Mouse (Mus musculus) urinary bladder, postnatal 25 days (tissue): ENCODE data around the gene Cdk4.

Experiments used
- DNase-seq: peaks from one replicate; pipeline ENCODE4 v3.0.0; 2022; ENCODE audit warnings: low spot score

Cdk4 gene

DNA sequence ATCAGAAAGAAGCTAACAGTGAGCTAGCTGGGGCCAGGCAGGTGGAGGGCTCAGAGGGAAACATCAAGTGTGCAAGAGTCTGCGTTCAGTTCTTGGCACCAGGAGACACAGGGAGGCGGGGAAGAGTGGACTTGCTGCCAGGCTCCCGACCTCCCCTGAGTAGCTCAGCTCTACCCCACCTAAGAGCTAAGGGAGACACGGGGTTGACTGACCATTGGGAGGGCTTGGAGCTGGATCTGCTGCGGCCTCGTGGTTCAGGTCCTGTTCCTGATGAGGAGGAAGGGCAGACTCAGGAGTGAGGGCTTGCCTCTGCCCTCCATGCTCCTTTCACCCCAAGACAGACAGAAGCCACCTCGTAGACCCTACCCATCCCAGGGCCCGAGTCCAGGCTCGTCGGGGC is 35.9 kb downstream of the Cdk4 start:
- no peak for DNase-seq

DNA sequence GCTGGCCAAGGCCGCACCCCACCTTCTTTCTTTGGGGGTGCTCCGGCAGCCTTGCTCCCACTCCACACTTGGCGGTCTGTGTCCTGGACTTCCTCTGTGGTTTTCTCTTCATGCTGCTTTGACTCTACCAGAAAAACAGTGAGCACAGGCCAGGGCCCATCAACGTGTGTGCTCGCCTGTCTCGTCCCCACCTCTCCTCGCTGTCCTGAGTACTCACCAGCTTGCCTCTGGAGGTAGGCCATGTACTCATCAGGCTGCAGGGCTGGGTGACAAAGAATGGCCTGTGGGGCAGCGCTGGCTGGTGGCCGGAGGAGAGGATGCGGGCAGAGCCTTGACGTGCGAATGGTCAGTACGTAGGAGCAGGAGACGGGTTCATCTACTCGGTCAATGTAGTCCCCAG is 36.5 kb downstream of the Cdk4 start:
- no peak for DNase-seq

DNA sequence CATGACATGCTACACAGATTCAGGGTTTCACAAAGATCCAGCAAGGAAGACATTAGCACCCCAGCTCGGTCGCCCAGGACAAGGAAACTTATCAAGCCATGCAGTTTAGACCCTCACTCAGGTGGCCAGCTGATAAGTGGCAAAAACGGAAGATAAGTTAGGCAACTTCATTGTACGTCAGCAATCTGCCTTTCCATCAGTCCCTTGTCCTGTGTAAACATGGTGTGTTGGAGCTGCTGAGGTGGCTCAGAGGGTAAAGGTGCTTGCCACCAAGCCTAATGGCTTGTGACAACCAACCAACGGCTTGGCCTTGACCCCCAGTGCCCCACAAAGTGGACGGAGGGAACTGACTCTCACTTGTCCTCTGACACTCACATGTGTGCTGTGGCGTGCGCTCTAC is 37.1 kb downstream of the Cdk4 start:
- no peak for DNase-seq

DNA sequence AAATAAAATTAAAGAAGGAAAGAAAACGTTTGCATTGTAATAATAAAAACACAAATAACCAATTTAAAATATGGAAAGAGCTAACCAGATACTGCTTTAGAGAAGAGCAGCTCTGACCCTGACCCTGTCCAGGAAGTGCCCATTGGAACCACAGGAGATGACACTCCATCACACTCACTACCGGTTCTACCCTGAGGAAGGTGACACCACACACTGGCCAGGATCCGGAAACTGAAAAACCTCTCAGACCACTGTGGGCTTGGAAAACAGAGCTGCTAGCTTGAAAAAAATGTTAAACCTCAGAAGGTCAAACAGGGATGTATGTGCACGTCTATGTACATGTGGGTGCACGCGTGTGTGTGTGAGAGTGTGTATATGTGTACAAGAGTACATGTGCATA is 37.8 kb downstream of the Cdk4 start:
- DNase-seq, result no peak

DNA sequence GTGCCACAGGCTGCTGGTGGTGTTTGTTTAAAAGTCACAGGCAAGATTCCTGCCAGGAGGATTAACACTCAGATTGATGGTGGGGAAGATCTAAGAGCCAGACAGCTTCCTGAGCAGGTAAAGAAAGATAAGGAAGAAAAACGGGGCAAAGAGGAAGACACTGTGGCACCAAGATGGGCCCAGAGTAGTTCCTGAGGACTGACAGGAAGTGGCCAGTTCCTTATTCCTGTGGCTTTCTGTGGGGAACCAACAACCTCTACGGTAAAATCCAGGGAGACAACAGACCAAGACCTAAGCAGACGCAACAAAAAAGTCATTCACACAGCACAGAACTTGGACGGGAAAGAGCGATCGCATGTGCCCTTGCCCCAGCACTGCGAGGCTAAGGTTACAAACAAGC is 40.3 kb downstream of the Cdk4 start:
- DNase-seq, result no peak

DNA sequence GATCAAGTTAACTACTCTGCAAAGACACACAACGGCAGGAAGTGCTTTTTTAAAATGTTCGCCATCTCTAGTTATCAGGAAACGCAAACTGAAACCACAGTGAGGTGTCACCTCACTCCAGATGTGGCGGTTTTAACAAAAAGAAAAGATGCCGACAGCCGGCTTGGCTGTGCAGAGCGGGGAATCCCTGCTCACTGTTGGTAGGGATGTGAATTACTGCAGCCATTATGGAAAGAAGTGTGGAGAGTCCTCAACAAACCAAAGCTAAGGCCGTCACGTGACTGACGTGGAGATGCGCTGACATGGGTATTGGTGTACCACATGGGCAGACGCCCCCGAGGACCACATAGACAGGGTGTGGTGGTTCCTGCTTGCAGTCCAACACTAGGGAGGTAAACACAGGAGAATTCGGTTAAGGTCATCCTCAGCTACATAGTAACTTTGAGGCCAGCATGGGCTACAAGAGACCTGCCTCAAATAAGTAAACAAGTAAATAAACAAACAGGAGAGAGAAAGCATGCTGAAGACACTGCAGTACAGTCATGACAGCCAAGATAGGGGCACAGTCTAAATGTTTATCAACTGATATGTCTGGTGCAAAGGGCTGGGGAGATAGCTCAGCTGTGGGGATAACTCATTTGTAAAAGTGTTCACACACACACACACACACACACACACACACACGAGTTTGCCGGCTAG is 44.4 kb downstream of the Cdk4 start:
- no peak for DNase-seq

DNA sequence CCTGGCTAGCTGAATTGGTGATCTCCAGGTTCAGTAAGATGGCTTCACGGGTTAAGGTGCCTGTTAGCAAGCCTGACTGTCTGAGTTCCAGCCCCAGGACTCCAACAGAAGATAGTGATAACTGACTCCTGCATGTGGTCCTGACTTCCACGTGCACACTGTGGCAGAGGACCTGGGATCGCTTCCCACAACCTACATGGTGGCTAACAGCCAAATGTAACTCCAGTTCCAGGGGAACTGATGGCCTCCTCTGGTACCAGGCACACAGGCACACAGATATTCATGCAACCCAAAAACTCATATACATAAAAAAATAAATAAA is 44.9 kb downstream of the Cdk4 start:
- DNase-seq, result no peak

DNA sequence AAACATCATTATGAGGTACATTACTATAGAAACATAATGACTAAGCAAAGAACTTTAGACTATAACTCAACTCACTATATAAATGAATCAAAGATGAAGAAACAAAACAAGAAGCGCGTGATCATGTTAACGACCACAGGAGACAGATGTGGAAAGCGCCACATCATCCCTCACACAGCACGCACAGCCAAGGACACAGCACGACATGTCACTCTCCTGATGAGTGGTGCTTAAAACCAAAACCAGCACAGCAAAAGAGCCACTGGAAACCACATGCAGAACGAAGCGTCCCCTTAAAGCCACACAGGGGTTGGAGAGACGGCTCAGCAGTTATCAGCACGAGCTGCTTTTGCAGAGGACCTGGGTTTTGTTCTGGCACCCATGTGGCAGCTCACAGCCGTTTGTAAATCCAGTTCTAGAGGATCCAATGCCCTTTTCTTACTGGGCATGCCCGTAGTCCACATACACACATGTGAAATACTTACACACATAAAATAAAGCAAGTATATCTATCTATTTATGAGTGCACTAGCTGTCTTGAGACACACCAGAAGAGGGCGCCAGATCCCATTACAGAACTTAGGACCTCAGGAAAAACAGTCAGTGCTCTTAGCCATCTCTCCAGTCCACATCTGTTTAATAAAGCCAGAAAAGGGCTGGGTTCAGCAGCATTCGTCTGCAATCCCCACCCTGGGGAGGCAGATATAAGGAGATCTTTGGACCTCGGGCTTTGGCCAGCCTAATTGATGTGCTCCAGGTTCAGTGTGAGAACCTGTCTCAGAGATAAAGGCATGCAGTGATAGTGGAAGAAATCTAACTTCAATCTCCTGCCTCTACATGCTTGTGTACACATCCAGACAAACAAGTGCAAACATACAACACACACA is 47.9 kb downstream of the Cdk4 start:
- no peak for DNase-seq

DNA sequence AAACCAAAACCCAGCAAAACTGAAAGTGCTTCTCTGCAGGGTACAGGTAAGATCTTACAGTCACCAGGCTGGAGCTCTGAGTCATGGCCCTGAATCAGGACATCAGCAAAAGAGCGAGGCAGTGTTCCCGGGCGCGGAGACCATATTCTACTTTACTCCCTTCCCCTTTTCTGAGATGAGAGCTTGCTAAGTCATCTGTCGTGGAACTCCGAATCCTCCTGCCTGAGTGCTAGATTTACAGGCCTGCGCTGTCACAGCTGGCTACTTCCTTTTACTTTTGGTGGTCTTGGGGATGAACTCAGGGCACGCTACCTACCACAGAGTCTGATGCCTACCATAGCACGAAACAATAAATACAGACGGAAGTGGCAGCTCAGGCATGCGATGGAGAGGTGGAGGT is 51.1 kb downstream of the Cdk4 start:
- no peak for DNase-seq

DNA sequence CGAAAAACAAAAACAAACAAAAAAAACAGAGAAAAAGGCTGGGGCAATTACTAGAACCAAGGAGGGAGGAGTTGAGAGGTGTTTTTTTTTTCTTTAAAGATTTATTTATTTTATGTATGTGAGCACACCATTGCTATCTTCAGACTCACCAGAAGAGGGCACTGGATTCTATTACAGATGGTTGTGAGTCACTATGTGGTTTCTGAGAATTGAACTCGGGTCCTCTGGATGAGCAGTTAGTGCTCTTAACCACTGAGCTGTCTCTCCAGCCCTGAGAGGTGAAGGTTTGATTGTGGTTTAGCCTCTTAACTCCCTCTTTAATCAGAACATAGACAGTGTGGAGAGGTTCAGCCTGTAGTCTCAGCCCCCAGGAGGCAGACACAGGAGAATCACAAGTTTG is 51.7 kb downstream of the Cdk4 start:
- DNase-seq, result no peak
